Mouse (Mus musculus) layer of hippocampus, postnatal 36 days (tissue): ENCODE measurements at regions not wholly inside any gene's neighbourhood (a gene's known extent, or its start where the extent isn't known, plus 50 kb on each side); places are given as distances from the start of the nearest gene placed in this dataset.

Source experiments
- DNase-seq, 2 experiments: peaks; one replicate each; pipeline ENCODE4 v3.0.0; 2022

DNA sequence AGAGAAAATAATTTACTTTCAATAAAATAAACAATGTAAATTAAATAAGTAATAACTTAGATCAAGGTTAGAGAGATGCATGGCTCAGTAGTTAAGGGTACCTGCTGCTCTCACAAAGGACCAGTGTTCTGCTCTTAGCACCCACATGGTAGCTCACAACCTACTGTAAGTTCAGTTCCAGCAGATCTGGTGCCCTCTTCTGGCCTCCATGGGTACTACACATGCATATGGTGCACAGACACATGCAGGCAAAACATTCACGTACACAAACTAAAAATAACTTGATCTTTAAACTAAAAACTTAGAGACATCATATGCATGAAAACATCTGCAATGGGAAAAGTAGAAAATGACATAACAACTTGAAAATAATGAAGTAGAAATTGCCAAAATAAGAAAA, 184.2 kb upstream of the Ank start:
- DNase-seq, result no peak

DNA sequence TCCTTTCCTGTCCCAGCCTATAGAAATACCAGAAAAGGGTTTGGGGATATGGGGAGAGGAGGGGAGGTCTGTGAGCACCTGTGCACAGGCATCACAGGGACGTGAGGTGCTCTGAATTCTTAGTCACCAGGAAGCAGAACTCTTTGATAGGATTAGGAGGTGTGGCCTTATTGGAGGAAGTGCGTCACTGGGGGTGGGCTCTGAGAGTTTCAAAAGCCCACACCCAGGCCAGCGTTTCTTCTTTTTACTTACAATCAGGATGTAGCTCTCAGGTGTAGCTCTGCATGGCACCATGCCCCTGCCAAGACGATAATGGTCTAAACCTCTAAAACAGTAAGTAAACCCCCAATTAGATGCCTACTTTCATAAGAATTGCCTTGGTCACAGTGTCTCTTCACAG, 162.6 kb upstream of the Ank start:
- DNase-seq, result no peak

DNA sequence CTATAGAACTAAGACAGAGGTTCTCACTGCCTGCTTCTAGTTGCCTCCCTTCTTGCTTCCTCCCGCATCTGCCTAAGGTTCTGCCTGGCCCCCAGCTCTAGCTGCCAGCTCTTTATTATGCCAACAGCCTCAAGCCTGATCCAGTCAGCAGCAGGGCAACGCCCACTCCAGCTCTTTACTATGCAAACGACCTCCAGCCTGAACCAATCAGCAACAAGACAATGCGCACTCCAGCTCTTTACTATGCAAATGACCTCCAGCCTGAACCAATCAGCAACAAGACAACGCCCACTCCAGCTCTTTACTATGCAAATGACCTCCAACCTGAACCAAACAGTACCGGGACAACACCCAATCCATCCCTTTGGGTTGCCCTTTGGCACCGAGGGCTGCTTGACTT, 162.2 kb upstream of the Ank start:
- no peak for DNase-seq

DNA sequence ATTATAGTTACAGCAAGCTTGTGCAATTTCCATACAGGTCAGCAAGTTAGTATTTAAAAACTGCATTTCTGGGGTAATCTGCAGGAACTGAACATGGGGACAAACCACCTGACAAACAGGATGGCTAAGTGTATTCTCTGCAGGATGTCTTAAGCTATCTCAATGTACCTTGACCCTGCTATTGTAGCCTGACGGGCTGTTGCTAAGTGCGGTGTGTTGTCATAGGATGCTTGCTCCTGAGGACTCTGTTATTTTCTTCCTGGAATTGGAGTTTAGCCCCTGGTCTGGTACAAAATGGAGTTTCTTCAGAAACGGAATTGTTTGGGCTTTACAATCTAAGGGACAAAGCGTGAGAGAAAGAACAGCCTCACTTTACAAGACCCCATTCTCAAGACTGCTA, 161.4 kb upstream of the Ank start:
- DNase-seq, result no peak

DNA sequence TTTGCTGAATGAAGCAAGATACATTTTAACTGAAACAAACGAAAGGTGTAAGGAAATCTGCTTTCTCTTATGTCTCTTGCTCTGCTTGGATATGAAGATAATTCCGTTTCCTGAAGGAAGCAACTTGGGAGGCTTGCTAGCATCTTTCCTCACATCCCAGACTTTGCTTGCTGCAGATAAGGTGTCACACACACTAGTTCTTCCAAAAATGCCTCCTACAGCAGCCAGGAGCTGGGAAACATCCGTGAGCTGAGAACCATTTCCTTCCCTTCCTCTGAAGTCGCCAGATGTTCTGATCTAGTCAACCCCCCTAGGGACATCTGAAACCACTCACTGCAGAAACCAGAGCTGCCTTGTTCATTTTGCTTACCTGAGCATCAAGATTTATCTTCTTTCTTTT, 157.8 kb upstream of the Ank start:
- DNase-seq, result no peak

DNA sequence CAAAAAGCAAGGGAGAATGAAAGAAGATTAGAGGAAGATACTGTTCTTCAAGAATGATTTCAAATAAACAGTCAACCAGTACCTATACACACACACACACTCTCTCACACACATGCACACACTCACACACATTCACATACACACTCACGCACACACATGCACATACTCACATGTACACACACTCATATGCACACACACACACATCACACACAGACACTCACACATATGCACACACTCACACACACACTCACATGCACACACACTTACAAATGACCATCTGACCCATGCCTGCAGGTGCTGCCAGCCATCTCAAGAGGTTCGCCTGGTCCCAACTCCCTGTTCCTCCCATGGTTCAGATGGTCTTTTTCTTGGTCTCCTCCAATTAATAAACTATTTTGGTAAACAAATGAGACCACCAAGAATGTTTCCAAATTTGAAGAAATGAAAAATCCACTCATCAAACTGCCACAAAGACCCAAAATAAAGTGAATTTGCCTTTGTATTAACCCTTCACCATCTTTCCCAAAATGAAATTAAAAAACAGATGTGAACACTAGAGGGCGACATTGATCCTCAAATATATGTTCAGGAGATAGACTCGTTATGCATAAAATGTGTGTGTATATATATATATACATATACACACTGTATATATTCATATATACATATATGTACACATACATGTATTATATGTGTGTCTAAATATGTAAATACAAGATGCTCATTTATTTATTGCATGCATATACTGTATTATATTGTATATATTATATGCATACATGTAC, 150.3 kb upstream of the Ank start:
- DNase-seq, result no peak

DNA sequence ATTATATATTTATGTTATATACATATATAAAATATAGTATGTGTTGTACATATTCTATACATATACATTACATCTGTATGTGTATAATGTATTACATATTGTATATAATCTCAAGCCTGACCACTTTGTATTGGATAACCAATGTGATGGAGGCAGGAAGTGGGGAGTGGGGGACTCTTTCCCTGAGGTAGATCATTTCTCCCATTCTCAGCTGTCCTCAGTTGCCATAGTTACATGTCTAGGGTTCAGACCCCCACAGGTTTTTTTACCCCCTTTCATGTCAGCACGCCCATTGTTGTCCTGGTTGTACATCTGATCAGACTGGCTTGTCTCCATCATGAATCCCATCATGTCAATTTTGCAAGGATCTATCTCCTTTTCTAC, 149.7 kb upstream of the Ank start:
- DNase-seq, result no peak

DNA sequence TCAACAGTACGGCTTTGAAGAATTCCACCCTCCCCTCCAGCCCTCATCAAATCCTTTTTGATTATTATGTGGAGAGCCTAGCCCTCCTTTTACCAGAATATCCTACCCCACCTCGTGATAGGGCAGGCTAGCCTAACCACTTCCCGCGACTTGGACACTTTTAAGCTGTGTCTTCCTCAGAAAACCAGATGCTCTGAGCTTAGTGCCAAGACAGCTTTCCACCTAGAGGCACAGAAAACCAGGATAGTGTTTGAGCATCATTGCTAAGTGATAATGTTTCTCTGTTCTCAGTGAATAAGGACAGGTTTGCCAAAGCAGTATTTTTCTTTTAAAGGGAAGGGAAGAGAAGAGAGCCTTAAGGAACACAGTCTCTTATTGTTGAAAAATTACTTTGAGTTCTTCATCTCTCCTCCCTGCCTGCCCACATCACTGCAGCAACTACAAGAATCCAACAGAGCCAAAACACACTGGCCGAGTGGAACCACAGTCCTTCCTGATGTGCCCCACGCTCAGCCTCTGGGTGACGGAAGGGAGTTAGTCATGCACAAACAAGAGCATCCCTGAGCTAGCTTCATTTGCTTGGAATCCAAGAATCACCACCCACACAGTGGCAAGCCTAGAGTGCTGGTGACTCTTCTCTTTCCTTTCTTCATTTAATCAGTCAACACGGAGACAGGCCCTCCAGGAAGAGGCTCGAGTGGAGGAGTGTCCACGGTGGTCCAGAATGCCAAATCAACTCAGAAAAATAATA, 144.4 kb upstream of the Ank start:
- peak in 1 of 2 experiments; percentile 10 for DNase-seq

DNA sequence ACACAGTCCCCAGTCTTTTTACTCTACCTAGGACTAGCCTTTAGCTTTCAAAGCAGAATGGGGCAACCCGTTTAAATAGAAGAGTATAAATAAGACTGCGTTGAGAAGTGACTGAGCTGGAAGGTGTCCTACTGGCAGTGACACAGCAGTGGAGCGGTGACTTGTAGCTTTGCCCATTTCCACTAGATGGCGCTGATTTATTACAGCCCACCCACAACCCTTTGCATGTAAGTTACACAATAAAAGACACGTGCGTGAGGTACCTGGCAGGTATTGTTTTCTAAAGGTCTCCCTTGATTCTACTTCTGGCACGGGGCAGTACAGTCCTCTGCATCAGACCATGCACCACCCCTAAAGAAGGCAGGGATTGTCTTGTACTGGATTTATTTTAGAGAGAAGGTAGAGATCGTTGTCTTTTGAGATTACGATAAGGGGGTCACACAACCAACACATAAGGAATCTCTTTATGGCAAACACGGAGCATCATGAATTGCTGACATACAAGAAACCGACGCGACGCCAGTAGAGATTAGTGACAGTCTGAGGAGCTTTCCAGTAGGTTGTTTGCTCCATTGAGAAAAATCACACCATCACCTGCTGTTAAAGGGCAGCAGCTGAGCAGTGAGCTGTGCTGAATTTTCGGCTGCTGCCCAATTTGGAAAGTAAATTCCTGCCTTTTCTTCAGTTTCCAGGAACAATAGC, 140.5 kb upstream of the Ank start:
- DNase-seq, result peak; percentile 69 to 71

DNA sequence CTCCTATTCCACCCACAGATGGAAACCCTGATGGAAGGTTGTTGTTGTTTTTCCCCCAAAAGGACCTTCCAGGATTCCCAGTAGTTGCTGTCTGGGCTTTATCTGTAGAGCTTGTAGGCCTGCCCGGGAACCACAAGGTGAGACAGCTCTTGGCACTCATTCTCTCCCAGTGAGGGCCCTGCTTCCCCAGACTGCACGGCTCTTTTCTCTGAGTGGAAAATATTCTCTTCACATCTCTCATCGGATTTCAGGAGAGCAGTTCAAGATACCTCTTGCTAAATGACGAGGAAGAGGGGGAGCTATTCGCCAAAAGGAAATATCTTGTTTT, 140.0 kb upstream of the Ank start:
- DNase-seq, result peak in 1 of 2 experiments; percentile 17

DNA sequence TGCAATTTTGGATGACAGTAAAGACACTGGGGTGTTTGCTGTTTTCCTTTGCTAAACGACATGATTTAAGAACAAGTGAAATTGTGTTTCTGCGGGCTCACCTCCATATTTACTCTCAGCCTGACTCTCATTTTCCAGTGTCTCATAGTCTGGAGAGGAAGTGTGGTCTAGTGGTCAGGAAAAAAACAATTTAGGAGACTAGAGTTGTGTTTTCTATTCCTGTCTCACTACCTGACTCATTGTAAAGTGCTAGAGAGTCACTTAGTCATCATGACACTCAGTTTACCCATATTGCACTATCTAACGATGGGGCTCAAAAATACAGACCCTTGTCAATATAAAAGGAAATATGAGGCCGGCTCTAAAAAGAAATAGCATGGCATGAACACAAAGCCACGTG, 138.7 kb upstream of the Ank start:
- no peak for DNase-seq

DNA sequence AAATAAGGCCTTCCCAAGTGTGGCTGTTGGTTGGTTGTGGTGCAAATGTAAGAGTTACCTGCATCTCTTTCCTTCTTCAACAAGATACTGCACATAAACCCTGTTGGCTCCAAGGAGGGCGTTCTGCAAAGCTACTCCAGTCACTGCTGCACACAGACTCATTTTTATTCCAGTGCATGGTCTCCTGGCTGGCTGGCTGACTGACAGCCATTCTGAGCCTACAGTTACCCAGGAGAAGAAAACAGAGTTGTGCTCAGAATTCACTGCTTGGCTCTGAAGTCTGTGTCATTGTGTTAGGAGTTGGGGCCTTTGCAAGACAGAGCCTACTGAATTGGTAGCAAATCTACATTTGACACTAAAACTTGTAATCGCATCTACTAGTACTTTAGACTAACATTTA, 138.0 kb upstream of the Ank start:
- DNase-seq, result no peak

DNA sequence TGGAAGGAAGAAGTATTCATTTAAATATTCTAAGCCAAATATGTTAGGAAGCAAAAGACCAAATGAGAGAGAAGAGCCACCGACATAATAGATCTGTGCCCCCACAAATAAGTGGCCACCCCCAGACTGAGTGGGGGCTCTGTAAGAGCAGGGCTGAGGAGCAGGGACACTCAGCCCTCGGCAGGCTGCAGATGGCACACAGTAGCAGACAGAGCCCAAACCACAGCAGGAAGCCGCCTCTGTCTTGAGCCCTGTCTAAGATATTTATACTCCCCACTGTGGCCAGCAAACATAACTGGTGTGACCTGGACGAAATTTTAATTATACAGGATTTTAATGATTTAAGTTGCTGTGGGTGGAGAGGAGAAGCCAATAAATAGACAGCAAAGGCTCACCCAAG, 126.4 kb upstream of the Ank start:
- DNase-seq, result no peak

DNA sequence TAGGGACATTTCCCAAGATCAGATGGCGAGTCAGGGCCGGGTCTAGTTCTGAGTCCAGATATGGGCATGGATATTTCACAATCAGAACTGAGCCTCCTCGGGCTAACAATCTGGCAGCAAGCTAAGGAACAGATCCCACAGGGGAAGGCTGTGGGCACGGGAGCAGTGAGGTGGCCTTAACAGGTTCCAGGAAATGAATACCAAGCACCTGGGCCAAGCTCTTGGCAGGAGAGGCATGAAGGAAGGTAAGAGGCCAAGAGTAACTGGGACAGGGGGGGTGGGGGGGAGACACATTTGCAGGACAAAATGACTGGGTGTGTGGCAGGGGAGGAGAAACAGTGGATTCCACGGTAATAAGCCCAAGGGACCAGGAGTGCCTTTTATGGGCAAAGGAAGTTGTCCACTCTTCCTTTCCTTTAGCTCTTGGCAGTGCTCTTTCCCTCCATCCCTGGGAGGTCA, 124.9 kb upstream of the Ank start:
- DNase-seq, result no peak

DNA sequence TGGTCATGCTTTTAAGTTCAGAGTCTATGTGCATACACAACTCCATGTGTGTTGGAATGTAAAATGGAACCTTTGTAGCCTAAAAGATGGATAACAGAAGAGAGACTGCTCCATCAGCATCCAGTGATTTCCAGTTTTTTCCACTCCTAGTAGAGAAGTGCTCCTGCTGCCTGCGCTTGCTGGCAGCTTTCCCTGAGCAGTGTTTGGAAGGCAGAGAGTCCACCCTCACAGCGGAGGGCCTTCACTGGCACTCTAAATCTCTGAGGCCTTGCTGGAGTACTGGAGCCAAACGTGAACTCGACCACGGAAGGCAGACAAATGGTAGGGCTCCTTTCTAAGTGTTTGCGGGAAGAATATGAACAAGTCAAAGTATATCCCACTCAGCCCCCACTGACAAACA, 108.0 kb upstream of the Ank start:
- peak; percentile 9 to 25 for DNase-seq

DNA sequence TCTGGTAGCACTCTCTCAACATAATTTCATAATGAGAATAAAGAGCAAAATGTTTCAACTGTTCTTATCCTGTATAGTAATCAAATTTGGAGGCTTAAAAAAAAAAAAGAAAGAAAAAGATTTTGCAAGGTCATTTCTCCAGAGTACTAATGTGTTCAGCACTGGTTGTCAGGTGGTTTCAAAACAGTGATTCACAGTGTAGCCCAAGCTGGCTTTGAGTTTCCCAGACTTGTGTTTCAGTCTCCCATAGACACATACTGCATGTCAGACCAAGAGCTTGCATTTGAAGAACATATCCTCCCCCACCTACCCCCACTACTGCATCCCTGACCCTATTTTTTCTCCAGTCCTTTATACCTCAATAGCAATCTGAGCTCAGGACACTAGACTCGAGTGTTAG, 107.2 kb upstream of the Ank start:
- no peak for DNase-seq

DNA sequence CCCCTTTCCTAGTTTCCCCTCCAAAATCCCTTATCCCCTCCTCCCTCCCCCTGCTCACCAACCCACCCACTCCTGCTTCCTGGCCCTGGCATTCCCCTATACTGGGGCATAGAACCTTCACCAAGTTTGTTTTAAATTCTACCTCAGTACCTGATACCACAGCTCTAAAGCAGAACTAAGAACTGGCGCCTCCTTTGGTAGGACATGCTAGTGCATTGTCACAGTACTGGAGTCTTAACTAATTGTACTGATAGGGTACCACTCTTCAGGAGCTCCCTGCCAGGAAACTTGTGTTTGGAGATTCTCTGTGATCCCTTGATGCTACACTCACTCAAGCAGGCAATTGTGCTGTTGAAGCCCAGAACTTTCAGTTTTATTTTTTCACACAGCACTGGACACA, 92.0 kb upstream of the Ank start:
- DNase-seq, result no peak

DNA sequence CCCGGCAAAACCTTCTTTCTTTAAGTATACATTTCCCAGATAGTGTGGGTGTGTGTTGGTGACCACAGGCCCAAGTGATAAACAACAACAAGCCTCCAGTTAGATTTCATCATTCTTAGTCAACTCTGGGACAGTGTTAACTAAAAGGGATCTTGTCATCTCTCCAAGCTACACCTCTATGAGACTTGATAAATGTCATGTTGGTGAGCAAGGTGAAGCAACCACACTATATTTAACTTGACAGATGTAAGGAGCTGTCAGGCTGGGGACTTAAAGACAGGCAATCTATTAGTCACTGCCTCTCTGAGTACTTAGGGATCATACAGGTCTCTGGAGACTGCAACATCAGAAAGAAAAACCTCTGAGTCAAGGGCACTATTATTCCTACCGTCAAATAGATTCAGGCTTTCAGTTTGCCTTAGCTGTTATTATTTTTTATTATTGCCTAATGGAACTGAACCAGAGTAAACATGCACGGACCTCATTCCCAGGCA, 87.8 kb upstream of the Ank start:
- DNase-seq, result no peak

DNA sequence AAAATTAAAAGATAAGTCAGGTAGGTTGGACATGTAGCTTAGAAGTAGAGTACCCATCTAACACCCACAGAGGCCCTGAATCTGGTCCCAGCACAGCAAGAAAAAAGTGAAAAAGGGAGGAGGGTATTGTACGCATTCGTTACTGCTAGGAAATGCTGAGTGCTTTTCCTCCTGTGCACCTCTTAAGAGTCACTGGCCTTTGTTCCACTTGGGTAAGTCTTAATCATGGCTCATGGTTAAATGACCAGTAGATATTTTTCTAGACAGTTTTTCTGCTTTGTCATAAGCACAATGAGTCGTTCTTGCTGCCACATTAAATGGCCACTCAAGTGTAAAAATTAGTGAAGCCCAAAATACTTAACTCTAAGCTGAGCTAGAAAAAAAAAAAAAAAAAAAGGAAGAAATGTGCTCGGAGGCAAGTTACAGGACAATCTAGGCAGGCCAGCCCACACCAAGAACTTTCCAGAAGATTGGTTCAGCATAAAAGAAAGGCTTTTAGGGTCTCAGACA, 86.0 kb upstream of the Ank start:
- DNase-seq, result no peak

DNA sequence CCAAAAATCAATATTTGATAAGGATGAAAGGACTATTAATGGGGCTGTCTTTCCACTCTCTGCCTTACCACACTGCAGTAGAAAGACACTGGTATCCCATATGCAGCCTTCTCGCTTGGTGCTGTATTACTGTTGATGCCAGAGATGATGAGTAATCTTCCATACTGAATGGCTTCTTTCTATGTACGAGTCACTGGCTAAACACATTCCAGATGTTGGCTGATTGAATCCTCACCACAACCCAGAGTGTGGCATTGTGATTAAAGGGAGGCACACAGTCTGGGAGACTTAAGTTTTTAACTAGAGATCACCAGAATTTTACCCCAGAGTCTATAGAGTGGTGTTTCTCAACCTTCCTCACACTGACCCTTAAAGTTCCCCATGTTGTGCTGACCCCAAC, 84.9 kb upstream of the Ank start:
- DNase-seq, result no peak

DNA sequence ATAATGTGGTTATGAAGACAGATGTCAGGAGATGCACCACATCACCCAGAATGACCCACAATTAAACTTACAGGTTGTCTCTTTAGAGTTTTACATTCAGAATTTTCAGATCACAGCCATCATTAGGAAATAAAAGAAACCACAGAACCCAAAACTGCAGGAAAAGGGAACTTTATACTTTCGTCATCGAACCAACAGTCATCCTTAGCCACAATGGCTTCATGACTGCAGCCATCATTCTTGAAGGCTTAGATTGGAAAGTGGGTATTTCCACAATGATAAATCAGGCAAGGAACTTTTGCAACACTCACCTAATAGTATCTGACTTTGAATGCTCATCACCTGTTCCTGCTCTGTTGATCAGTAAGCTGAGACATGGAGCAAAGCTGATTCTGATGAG, 75.9 kb upstream of the Ank start:
- DNase-seq, result no peak

DNA sequence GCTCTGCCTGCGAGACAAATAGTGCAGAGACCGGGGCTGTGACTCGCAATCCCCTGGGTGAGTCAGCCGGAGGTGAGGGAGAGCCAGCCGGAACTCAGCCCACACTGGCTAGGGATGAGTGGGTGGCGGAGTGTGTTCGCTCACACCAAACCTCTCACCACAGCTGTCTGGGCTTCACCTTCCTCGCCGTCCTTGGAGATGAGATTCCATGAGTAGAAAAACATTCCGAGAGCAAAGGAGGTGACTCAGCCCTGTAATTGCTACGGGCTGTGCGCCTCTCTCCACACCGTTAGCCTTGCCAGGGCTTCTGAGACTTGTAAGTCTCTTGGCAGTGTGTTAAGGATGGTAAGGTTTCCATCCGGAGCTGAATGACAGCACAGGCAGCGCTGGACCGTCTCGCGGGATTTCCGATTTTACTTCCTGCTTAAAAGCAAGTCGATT, 60.7 kb upstream of the Ank start:
- no peak for DNase-seq

DNA sequence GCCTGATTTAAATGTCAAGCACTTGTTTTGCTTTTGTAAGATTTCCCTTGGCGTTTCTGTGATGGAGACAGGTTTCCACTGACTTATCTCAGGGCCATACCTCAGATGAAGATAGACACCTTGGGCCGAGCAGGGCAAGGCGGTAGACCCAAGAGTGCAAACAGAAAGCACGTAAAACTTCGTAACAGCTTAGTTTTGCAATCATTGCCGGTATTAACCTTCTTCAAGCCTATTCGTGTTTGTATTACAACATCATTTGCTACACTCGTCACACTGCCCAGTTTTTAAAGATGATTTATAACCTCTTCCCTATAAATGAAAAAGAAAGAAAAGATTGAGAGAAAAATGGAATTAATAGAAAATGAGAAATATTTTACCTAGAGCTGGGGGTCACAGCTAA, 56.6 kb upstream of the Ank start:
- DNase-seq, result no peak
